Mouse (Mus musculus) naive thymus-derived CD4-positive, alpha-beta T cell, adult 2 months (primary cell): ENCODE results near the gene Mia.
A peak's percentile ranks its signal among the peaks of the same experiment; 100 is the strongest.

ENCODE experiments used
- DNase-seq: peaks from one replicate; pipeline ENCODE4 v3.0.0-alpha.2; 2011; ENCODE audit warnings: low read depth

Mia gene

GRCm38 (mm10) chr7:27184964-27185363, 4.0 kb upstream of the Mia start:
- peak; percentile 67 for DNase-seq

- no peak for DNase-seq
These were observed 1.5 kb upstream of the Mia start for GRCm38 (mm10) chr7:27182498-27182897.

- DNase-seq, result no peak
These were observed 921 bp downstream of the Mia start for GRCm38 (mm10) chr7:27180036-27180435.

GRCm38 (mm10) chr7:27179217-27179918, 1.6 kb downstream of the Mia start:
- DNase-seq, result no peak

GRCm38 (mm10) chr7:27178324-27179216, 2.4 kb downstream of the Mia start, which contains the start of gene Rab4b:
Gene Rab4b (minus strand): TSS chr7:27178896.
- DNase-seq, result peak; percentile 100

GRCm38 (mm10) chr7:27177942-27178323, 3.0 kb downstream of the Mia start:
- DNase-seq, result no peak

- no peak for DNase-seq
These were observed 6.1 kb downstream of the Mia start for GRCm38 (mm10) chr7:27174896-27175295.

GRCm38 (mm10) chr7:27174496-27174895, 6.5 kb downstream of the Mia start:
- no peak for DNase-seq

GRCm38 (mm10) chr7:27170981-27171380, 10.0 kb downstream of the Mia start:
- DNase-seq, result no peak

GRCm38 (mm10) chr7:27168371-27168770, 12.6 kb downstream of the Mia start:
- DNase-seq, result no peak

- peak; percentile 35 for DNase-seq
These were observed 13.4 kb downstream of the Mia start for GRCm38 (mm10) chr7:27167475-27168094.

GRCm38 (mm10) chr7:27166614-27167474, 14.1 kb downstream of the Mia start, which contains the start of gene Egln2:
Gene Egln2 (minus strand): TSS chr7:27166802.
- DNase-seq, result peak; percentile 98

GRCm38 (mm10) chr7:27166229-27166613, 14.7 kb downstream of the Mia start:
- DNase-seq, result no peak

GRCm38 (mm10) chr7:27165696-27166095, 15.3 kb downstream of the Mia start:
- no peak for DNase-seq

- DNase-seq, result no peak
These were observed 15.8 kb downstream of the Mia start for GRCm38 (mm10) chr7:27165007-27165655.

- DNase-seq, result no peak
These were observed 16.6 kb downstream of the Mia start for GRCm38 (mm10) chr7:27164112-27164947.

GRCm38 (mm10) chr7:27163450-27163805, 17.5 kb downstream of the Mia start:
- no peak for DNase-seq

- no peak for DNase-seq
These were observed 18.0 kb downstream of the Mia start for GRCm38 (mm10) chr7:27162780-27163449.

- DNase-seq, result no peak
These were observed 19.2 kb downstream of the Mia start for GRCm38 (mm10) chr7:27161744-27162143.

- DNase-seq, result no peak
These were observed 20.0 kb downstream of the Mia start for GRCm38 (mm10) chr7:27160921-27161320.
